Mouse (Mus musculus): ENCODE data around the gene Med31.
"Not testable (repeated sequence)": the region's sequence is repeated elsewhere in the genome, so short reads cannot be mapped to it uniquely, and the experiment has no call there.

Med31 gene

GRCm38 (mm10) chr11:72203440-72203839, 12.0 kb downstream of the Med31 start:
- DNase-seq (ENCODE audit: low read depth) = no peak

GRCm38 (mm10) chr11:72196506-72196905, 18.9 kb downstream of the Med31 start:
- DNase-seq (ENCODE audit: low read depth) = peak; percentile 76

- DNase-seq (ENCODE audit: low read depth) = no peak
These were observed 21.1 kb downstream of the Med31 start for GRCm38 (mm10) chr11:72194259-72194658.

- no peak for DNase-seq (ENCODE audit: low read depth)
These were observed 24.5 kb downstream of the Med31 start for GRCm38 (mm10) chr11:72190857-72191256.

- DNase-seq (ENCODE audit: low read depth) = no peak
These were observed 31.1 kb downstream of the Med31 start for GRCm38 (mm10) chr11:72184252-72184651.

- DNase-seq (ENCODE audit: low read depth) = no peak
These were observed 34.3 kb downstream of the Med31 start for GRCm38 (mm10) chr11:72181136-72181535.

- DNase-seq (ENCODE audit: low read depth) = peak; percentile 45
These were observed 34.8 kb downstream of the Med31 start for GRCm38 (mm10) chr11:72180556-72180955.

- peak; percentile 13 for DNase-seq (ENCODE audit: low read depth)
These were observed 38.8 kb downstream of the Med31 start for GRCm38 (mm10) chr11:72176553-72176952.

- DNase-seq (ENCODE audit: low read depth) = no peak
These were observed 39.4 kb downstream of the Med31 start for GRCm38 (mm10) chr11:72175966-72176365.

GRCm38 (mm10) chr11:72174721-72175120, 40.7 kb downstream of the Med31 start:
- DNase-seq (ENCODE audit: low read depth) = no peak

- DNase-seq (ENCODE audit: low read depth) = no peak
These were observed 41.9 kb downstream of the Med31 start for GRCm38 (mm10) chr11:72173506-72173905.

- not testable (repeated sequence) for DNase-seq (ENCODE audit: low read depth)
These were observed 43.5 kb downstream of the Med31 start for GRCm38 (mm10) chr11:72171906-72172305.

GRCm38 (mm10) chr11:72169871-72170270, 45.5 kb downstream of the Med31 start:
- DNase-seq (ENCODE audit: low read depth) = no peak

GRCm38 (mm10) chr11:72163198-72163597, 52.2 kb downstream of the Med31 start:
- DNase-seq (ENCODE audit: low read depth) = no peak
